Mouse (Mus musculus) adrenal gland, adult 2 months (tissue): Measurements from ENCODE around the gene Thumpd2. TPM values are rescaled to one million over a fixed set of nuclear protein-coding genes. Genes with fewer than 3 reads are reported as not detected.
A peak's percentile ranks its signal among the peaks of the same experiment; 100 is the strongest.

Source experiments
- DNase-seq: peaks from one replicate; pipeline ENCODE4 v3.0.0; 2021
- polyA plus RNA-seq: library from polyadenylated mRNA; depleted of rRNA; stranded (reverse); fragments of >200 nt; gene quantifications from 2 replicates; pipeline ENCODE4 v1.2.3, GENCODE M21; 2012
- total RNA-seq, 2 experiments: library from RNA; stranded (reverse); gene quantifications; 2 replicates each; pipeline ENCODE4 v1.2.3; 2021

Thumpd2 gene
- total and polyA plus RNA-seq, 3 experiments = 1.5 to 9.2 (median 4.8) TPM

- no peak for DNase-seq
Measured at GRCm38 (mm10) chr17:81032957-81033356, 31.9 kb downstream of the Thumpd2 start.

GRCm38 (mm10) chr17:81031830-81032442, 32.9 kb downstream of the Thumpd2 start:
- no peak for DNase-seq

GRCm38 (mm10) chr17:81027331-81027730, 37.6 kb downstream of the Thumpd2 start:
- no peak for DNase-seq

- no peak for DNase-seq
Measured at GRCm38 (mm10) chr17:81017132-81017531, 47.8 kb downstream of the Thumpd2 start.

GRCm38 (mm10) chr17:81015814-81016447, 49.0 kb downstream of the Thumpd2 start:
- peak; percentile 41 for DNase-seq

- DNase-seq = no peak
Measured at GRCm38 (mm10) chr17:81010844-81011685, 53.8 kb downstream of the Thumpd2 start.

- no peak for DNase-seq
Measured at GRCm38 (mm10) chr17:81010199-81010598, 54.7 kb downstream of the Thumpd2 start.

GRCm38 (mm10) chr17:81009112-81009511, 55.8 kb downstream of the Thumpd2 start:
- no peak for DNase-seq

GRCm38 (mm10) chr17:81005292-81005691, 59.6 kb downstream of the Thumpd2 start:
- DNase-seq = no peak

- DNase-seq = no peak
Measured at GRCm38 (mm10) chr17:81004454-81004853, 60.4 kb downstream of the Thumpd2 start.

GRCm38 (mm10) chr17:81002130-81002529, 62.8 kb downstream of the Thumpd2 start:
- DNase-seq = no peak

GRCm38 (mm10) chr17:81001647-81002046, 63.2 kb downstream of the Thumpd2 start:
- DNase-seq = no peak

- no peak for DNase-seq
Measured at GRCm38 (mm10) chr17:81001010-81001409, 63.9 kb downstream of the Thumpd2 start.

- DNase-seq = no peak
Measured at GRCm38 (mm10) chr17:80998958-80999357, 65.9 kb downstream of the Thumpd2 start.

- DNase-seq = no peak
Measured at GRCm38 (mm10) chr17:80997226-80997625, 67.7 kb downstream of the Thumpd2 start.

- DNase-seq = no peak
Measured at GRCm38 (mm10) chr17:80991535-80992127, 73.3 kb downstream of the Thumpd2 start.

- DNase-seq = no peak
Measured at GRCm38 (mm10) chr17:80982976-80983375, 81.9 kb downstream of the Thumpd2 start.

GRCm38 (mm10) chr17:80982412-80982787, 82.5 kb downstream of the Thumpd2 start:
- DNase-seq = peak; percentile 78

GRCm38 (mm10) chr17:80981721-80982411, 83.0 kb downstream of the Thumpd2 start:
- DNase-seq = peak; percentile 40

- DNase-seq = no peak
Measured at GRCm38 (mm10) chr17:80980096-80980495, 84.8 kb downstream of the Thumpd2 start.

- no peak for DNase-seq
Measured at GRCm38 (mm10) chr17:80977245-80977644, 87.6 kb downstream of the Thumpd2 start.
